Mouse (Mus musculus): ENCODE measurements around the gene Rrnad1. TPM values are rescaled to one million over a fixed set of nuclear protein-coding genes. Genes with fewer than 3 reads are reported as not detected.
"Not testable (repeated sequence)": the region's sequence is repeated elsewhere in the genome, so short reads cannot be mapped to it uniquely, and the experiment has no call there.

Gene Rrnad1
- total and polyA plus RNA-seq, 3 experiments: 10.9 to 21.1 TPM; not detected in 1

- H3K27ac ChIP-seq (ENCODE audit: control insufficient read depth, low read depth, low read length); H3K9me3 ChIP-seq (replicated peaks; ENCODE audit: insufficient read depth, low read length); H3K4me3 ChIP-seq (ENCODE audit: control insufficient read depth in 1 of 2, insufficient read depth in 1 of 2, low read depth in 2 of 2, low read length in 2 of 2); H3K9ac ChIP-seq (ENCODE audit: control insufficient read depth, low read depth, low read length, poor library complexity, severe bottlenecking); H3K27me3 ChIP-seq (ENCODE audit: control insufficient read depth in 1 of 2, insufficient read depth in 2 of 2, low read length in 2 of 2): not testable (repeated sequence)
- Histone ChIP-seq H3K79me2 (ENCODE audit: control insufficient read depth, insufficient read depth, low read length, poor library complexity) (peaks cover 26% of the 10 kb centered on the region), H3K36me3 (ENCODE audit: control insufficient read depth in 1 of 2, insufficient read depth in 2 of 2, low read length in 2 of 2) (peaks cover 0 to 14% of the 10 kb centered on the region in 2 experiments; a peak in 2 of 4 replicates), H3K4me1 (ENCODE audit: control insufficient read depth in 1 of 2, insufficient read depth in 2 of 2, low read length in 2 of 2) (peaks cover 3 to 19% of the 10 kb centered on the region in 2 experiments; a peak in 3 of 4 replicates)
- peak; percentile 47 for DNase-seq (ENCODE audit: low read depth, low spot score)
- TF ChIP-seq ZC3H11A (IDR thresholded peaks at IDR 0.05; ENCODE audit: low read depth, low read length) (0 out of 2 replicates have a peak, but pooled peaks have one; percentile 41), RAD21 (IDR thresholded peaks at IDR 0.05; ENCODE audit: low read depth, low read length) (peak; percentile 40), SMC3 (IDR thresholded peaks at IDR 0.05; ENCODE audit: low read depth, low read length) (peak; percentile 49), CTCF (IDR thresholded peaks at IDR 0.05 in 2 of 3, conservative IDR thresholded peaks at IDR 0.05 in 1 of 3; ENCODE audit: control insufficient read depth in 1 of 3, insufficient read depth in 1 of 3, low read depth in 2 of 3, low read length in 3 of 3, poor library complexity in 1 of 3, severe bottlenecking in 1 of 3) (peak; percentile 15 to 50 (median 24); a peak in 3 of 6 replicates)
Measured at GRCm38 (mm10) chr3:87887400-87887799, 43.1 kb downstream of the Rrnad1 start.

DNA sequence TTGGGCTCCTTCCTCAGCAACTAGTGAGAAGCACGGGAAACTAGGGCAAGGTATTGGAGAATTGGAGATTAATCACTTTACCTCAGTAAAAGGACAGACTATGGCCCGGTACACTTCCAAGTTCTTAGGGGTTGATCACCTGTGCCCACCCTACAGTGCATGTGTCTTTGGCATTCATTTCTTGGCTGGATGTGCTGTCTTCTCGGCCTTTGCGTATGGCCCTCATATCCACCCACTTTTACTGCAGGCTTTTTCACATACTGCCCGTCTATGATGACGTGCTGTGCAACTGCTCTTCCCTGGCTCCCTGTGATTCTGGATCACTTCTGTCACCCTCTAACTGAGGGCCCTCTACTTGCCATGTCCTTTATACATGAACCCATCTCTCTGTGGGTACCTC, 44.1 kb downstream of the Rrnad1 start:
- H3K4me3 ChIP-seq (ENCODE audit: control insufficient read depth in 1 of 2, insufficient read depth in 1 of 2, low read depth in 2 of 2, low read length in 2 of 2): peak overlapping the region; percentile 40 to 93
- no peaks in the 10 kb centered on the region for H3K9me3 ChIP-seq (replicated peaks; ENCODE audit: insufficient read depth, low read length)
- H3K27ac ChIP-seq (ENCODE audit: control insufficient read depth, low read depth, low read length): no peak overlapping the region
- no peak for DNase-seq (ENCODE audit: low read depth, low spot score)
- TF ChIP-seq POLR2A (IDR thresholded peaks at IDR 0.05; ENCODE audit: control insufficient read depth in 1 of 2, insufficient read depth in 1 of 2, low read depth in 1 of 2, low read length in 2 of 2, poor library complexity in 1 of 2) (no peak), GABPA (IDR thresholded peaks at IDR 0.05; ENCODE audit: low read depth, low read length) (no peak), CHD1 (IDR thresholded peaks at IDR 0.05; ENCODE audit: low read depth, low read length) (no peak), USF1 (IDR thresholded peaks at IDR 0.05; ENCODE audit: low read depth, low read length) (no peak), MAFK (IDR thresholded peaks at IDR 0.05; ENCODE audit: borderline replicate concordance, low read depth, low read length) (no peak), ZKSCAN1 (IDR thresholded peaks at IDR 0.05; ENCODE audit: low read depth, low read length) (no peak), JUND (IDR thresholded peaks at IDR 0.05; ENCODE audit: low read depth, low read length) (no peak), BHLHE40 (IDR thresholded peaks at IDR 0.05; ENCODE audit: borderline replicate concordance, low read depth, low read length) (no peak), RAD21 (IDR thresholded peaks at IDR 0.05; ENCODE audit: low read depth, low read length) (no peak), ELF1 (IDR thresholded peaks at IDR 0.05; ENCODE audit: low read depth, low read length) (no peak), ZMIZ1 (IDR thresholded peaks at IDR 0.05; ENCODE audit: low read depth, low read length) (no peak), CTCF (IDR thresholded peaks at IDR 0.05 in 2 of 3, conservative IDR thresholded peaks at IDR 0.05 in 1 of 3; ENCODE audit: control insufficient read depth in 1 of 3, insufficient read depth in 1 of 3, low read depth in 2 of 3, low read length in 3 of 3, poor library complexity in 1 of 3, severe bottlenecking in 1 of 3) (no peak), UBTF (IDR thresholded peaks at IDR 0.05; ENCODE audit: borderline replicate concordance, insufficient read depth, low read depth, low read length) (no peak), ZC3H11A (IDR thresholded peaks at IDR 0.05; ENCODE audit: low read depth, low read length) (no peak)
- H3K4me1 ChIP-seq (ENCODE audit: control insufficient read depth in 1 of 2, insufficient read depth in 2 of 2, low read length in 2 of 2): peaks cover 3 to 19% of the 10 kb centered on the region in 2 experiments; a peak in 3 of 4 replicates
- H3K79me2 ChIP-seq (ENCODE audit: control insufficient read depth, insufficient read depth, low read length, poor library complexity): peaks cover 29% of the 10 kb centered on the region
- peak overlapping the region; percentile 64 for H3K9ac ChIP-seq (ENCODE audit: control insufficient read depth, low read depth, low read length, poor library complexity, severe bottlenecking)
- no peaks in the 10 kb centered on the region for H3K27me3 ChIP-seq (ENCODE audit: control insufficient read depth in 1 of 2, insufficient read depth in 2 of 2, low read length in 2 of 2)
- peaks cover 0 to 16% of the 10 kb centered on the region in 2 experiments; a peak in 2 of 4 replicates for H3K36me3 ChIP-seq (ENCODE audit: control insufficient read depth in 1 of 2, insufficient read depth in 2 of 2, low read length in 2 of 2)
